Mouse (Mus musculus) lung, postnatal 14 days (tissue): ENCODE measurements around the gene Thap7.
A peak's percentile ranks its signal among the peaks of the same experiment; 100 is the strongest.

Experiments
- DNase-seq: peaks from one replicate; pipeline ENCODE4 v3.0.0; 2021

Thap7 gene

GRCm38 (mm10) chr16:17486505-17486904 lies 44.4 kb downstream of the Thap7 start:
- peak; percentile 60 for DNase-seq

GRCm38 (mm10) chr16:17481465-17481864 lies 49.5 kb downstream of the Thap7 start:
- no peak for DNase-seq

GRCm38 (mm10) chr16:17478331-17478943 lies 52.5 kb downstream of the Thap7 start:
- no peak for DNase-seq
